Mouse (Mus musculus): ENCODE data around the gene Srbd1. TPM values are rescaled to one million over a fixed set of nuclear protein-coding genes. Genes with fewer than 3 reads are reported as not detected.
A peak's percentile ranks its signal among the peaks of the same experiment; 100 is the strongest.

Gene Srbd1
- polyA plus RNA-seq, 1 experiment = not detected

DNA sequence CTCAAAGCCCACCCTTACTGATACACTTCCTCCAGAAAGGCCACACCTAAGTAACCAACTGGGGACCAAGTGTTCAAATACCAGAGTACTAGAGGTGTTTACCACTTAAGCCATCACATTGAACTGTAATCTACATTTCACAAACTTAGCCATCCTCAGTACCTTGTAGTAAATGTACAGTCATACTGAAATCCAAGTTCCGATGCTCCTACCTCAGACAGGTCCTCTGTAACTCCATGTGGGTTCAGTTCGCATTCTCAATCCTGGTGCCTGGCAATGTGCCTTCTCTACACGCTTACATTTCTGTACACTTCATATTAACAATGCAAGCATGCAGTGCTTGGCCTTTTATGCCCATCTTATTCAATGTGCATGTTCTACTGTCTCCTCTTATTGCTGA lies 77.5 kb downstream of the Srbd1 start:
- 93% methylated on average over 3 of the region's 3 CpGs for WGBS
- Histone ChIP-seq H3K4me3 (ENCODE audit: insufficient read depth, low read depth, low read length) (no peak overlapping the region), H3K4me1 (ENCODE audit: control insufficient read depth, insufficient read depth, low read length) (peaks cover 2% of the 10 kb centered on the region; the same call in 1 of the 2 replicates), H3K27ac (ENCODE audit: insufficient read depth, low read depth, low read length) (no peak overlapping the region)
- TF ChIP-seq POLR2A (IDR thresholded peaks at IDR 0.05; ENCODE audit: insufficient read depth, low read depth, low read length) (no peak), CTCF (IDR thresholded peaks at IDR 0.05; ENCODE audit: insufficient read depth, low read depth, low read length) (no peak)

GRCm38 (mm10) chr17:86065833-86066232 lies 79.1 kb downstream of the Srbd1 start:
- TF ChIP-seq CTCF (IDR thresholded peaks at IDR 0.05; ENCODE audit: insufficient read depth, low read depth, low read length) = no peak
- TF ChIP-seq POLR2A (IDR thresholded peaks at IDR 0.05; ENCODE audit: insufficient read depth, low read depth, low read length) = no peak
- no peak overlapping the region for H3K27ac ChIP-seq (ENCODE audit: insufficient read depth, low read depth, low read length)
- 85% methylated on average over 7 of the region's 7 CpGs for WGBS
- peaks cover 2% of the 10 kb centered on the region; the same call in 1 of the 2 replicates for H3K4me1 ChIP-seq (ENCODE audit: control insufficient read depth, insufficient read depth, low read length)
- no peak overlapping the region for H3K4me3 ChIP-seq (ENCODE audit: insufficient read depth, low read depth, low read length)

- 8% methylated on average over 5 of the region's 5 CpGs for WGBS
- Histone ChIP-seq H3K27ac (ENCODE audit: insufficient read depth, low read depth, low read length) (no peak overlapping the region), H3K4me1 (ENCODE audit: control insufficient read depth, insufficient read depth, low read length) (peaks cover 2% of the 10 kb centered on the region; the same call in 1 of the 2 replicates), H3K4me3 (ENCODE audit: insufficient read depth, low read depth, low read length) (no peak overlapping the region)
- no peak for TF ChIP-seq POLR2A (IDR thresholded peaks at IDR 0.05; ENCODE audit: insufficient read depth, low read depth, low read length)
- peak; percentile 82 for TF ChIP-seq CTCF (IDR thresholded peaks at IDR 0.05; ENCODE audit: insufficient read depth, low read depth, low read length)
These were observed 81.5 kb downstream of the Srbd1 start for GRCm38 (mm10) chr17:86063461-86063860.

GRCm38 (mm10) chr17:86060911-86061310 lies 84.1 kb downstream of the Srbd1 start:
- Histone ChIP-seq H3K4me3 (ENCODE audit: insufficient read depth, low read depth, low read length) (no peak overlapping the region), H3K4me1 (ENCODE audit: control insufficient read depth, insufficient read depth, low read length) (no peaks in the 10 kb centered on the region), H3K27ac (ENCODE audit: insufficient read depth, low read depth, low read length) (no peak overlapping the region)
- no peak for TF ChIP-seq POLR2A (IDR thresholded peaks at IDR 0.05; ENCODE audit: insufficient read depth, low read depth, low read length)
- TF ChIP-seq CTCF (IDR thresholded peaks at IDR 0.05; ENCODE audit: insufficient read depth, low read depth, low read length) = no peak
- WGBS = 92% methylated on average over 5 of the region's 5 CpGs

DNA sequence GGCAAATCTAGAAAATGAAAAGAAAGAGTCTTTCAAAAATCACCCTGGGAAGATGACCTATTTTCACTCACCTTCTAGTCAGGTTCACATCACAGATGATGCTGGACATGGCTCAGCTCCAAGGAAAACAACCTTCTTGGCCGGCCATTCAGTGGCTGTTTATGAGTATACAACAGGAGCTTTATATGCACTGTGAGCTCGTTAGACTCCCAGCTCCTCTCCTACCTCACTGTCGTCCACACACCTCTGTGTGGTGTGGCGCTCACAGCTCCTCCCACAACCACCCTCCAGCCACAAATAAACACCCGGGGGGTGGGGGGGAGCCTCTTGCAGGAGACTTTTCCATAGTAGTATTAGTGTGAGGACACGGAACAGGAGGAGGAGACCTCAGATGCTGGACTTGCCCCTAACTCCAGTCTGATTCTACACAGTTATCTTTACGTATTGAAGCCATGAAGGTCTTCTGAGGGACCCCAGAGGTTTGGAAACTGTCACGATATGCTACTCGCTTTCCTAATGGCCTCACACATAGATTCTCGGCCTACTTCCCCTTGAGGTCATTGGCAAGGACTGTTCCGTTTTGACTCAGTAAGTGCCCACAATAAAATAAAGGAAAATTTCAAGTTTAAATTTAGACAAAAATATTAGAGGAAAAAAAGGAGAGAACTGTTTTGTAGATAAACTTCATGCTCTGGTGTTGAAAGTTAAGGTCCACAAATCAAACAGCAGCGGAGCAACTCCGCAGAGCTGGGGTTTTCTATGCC lies 104.6 kb downstream of the Srbd1 start:
- TF ChIP-seq POLR2A (IDR thresholded peaks at IDR 0.05; ENCODE audit: insufficient read depth, low read depth, low read length) = no peak
- TF ChIP-seq CTCF (IDR thresholded peaks at IDR 0.05; ENCODE audit: insufficient read depth, low read depth, low read length) = no peak
- no peak overlapping the region for H3K27ac ChIP-seq (ENCODE audit: insufficient read depth, low read depth, low read length)
- WGBS = 81% methylated on average over 13 of the region's 13 CpGs
- H3K4me1 ChIP-seq (ENCODE audit: control insufficient read depth, insufficient read depth, low read length) = no peaks in the 10 kb centered on the region; the same call in 1 of the 2 replicates
- H3K4me3 ChIP-seq (ENCODE audit: insufficient read depth, low read depth, low read length) = no peak overlapping the region

- Histone ChIP-seq H3K4me1 (ENCODE audit: control insufficient read depth, insufficient read depth, low read length) (no peaks in the 10 kb centered on the region; the same call in 1 of the 2 replicates), H3K27ac (ENCODE audit: insufficient read depth, low read depth, low read length) (no peak overlapping the region), H3K4me3 (ENCODE audit: insufficient read depth, low read depth, low read length) (no peak overlapping the region)
- no peak for TF ChIP-seq POLR2A (IDR thresholded peaks at IDR 0.05; ENCODE audit: insufficient read depth, low read depth, low read length)
- no peak for TF ChIP-seq CTCF (IDR thresholded peaks at IDR 0.05; ENCODE audit: insufficient read depth, low read depth, low read length)
- WGBS = 66% methylated on average over 3 of the region's 3 CpGs
These were observed 105.2 kb downstream of the Srbd1 start for GRCm38 (mm10) chr17:86039741-86040140.

GRCm38 (mm10) chr17:86038211-86038648 lies 106.7 kb downstream of the Srbd1 start:
- WGBS = 70% methylated on average over 13 of the region's 13 CpGs

GRCm38 (mm10) chr17:86035576-86035975 lies 109.4 kb downstream of the Srbd1 start:
- no peak overlapping the region for H3K4me3 ChIP-seq (ENCODE audit: insufficient read depth, low read depth, low read length)
- H3K27ac ChIP-seq (ENCODE audit: insufficient read depth, low read depth, low read length) = no peak overlapping the region
- H3K4me1 ChIP-seq (ENCODE audit: control insufficient read depth, insufficient read depth, low read length) = no peaks in the 10 kb centered on the region; the same call in 1 of the 2 replicates
- WGBS = 98% methylated on average over 3 of the region's 3 CpGs
- TF ChIP-seq CTCF (IDR thresholded peaks at IDR 0.05; ENCODE audit: insufficient read depth, low read depth, low read length) (no peak), POLR2A (IDR thresholded peaks at IDR 0.05; ENCODE audit: insufficient read depth, low read depth, low read length) (no peak)

More at GRCm38 (mm10) chr17:86038211-86038648, 106.7 kb downstream of the Srbd1 start:
- Histone ChIP-seq H3K4me1 (ENCODE audit: control insufficient read depth, insufficient read depth, low read length) (no peaks in the 10 kb centered on the region; the same call in 1 of the 2 replicates), H3K4me3 (ENCODE audit: insufficient read depth, low read depth, low read length) (no peak overlapping the region), H3K27ac (ENCODE audit: insufficient read depth, low read depth, low read length) (no peak overlapping the region)
- no peak for TF ChIP-seq POLR2A (IDR thresholded peaks at IDR 0.05; ENCODE audit: insufficient read depth, low read depth, low read length)
- no peak for TF ChIP-seq CTCF (IDR thresholded peaks at IDR 0.05; ENCODE audit: insufficient read depth, low read depth, low read length)

- H3K27ac ChIP-seq (ENCODE audit: insufficient read depth, low read depth, low read length) = no peak overlapping the region
These were observed 109.8 kb downstream of the Srbd1 start for GRCm38 (mm10) chr17:86035146-86035545.

More at GRCm38 (mm10) chr17:86035146-86035545, 109.8 kb downstream of the Srbd1 start:
- 90% methylated on average over 12 of the region's 12 CpGs for WGBS
- Histone ChIP-seq H3K4me1 (ENCODE audit: control insufficient read depth, insufficient read depth, low read length) (no peaks in the 10 kb centered on the region; the same call in 1 of the 2 replicates), H3K4me3 (ENCODE audit: insufficient read depth, low read depth, low read length) (no peak overlapping the region)
- no peak for TF ChIP-seq CTCF (IDR thresholded peaks at IDR 0.05; ENCODE audit: insufficient read depth, low read depth, low read length)
- TF ChIP-seq POLR2A (IDR thresholded peaks at IDR 0.05; ENCODE audit: insufficient read depth, low read depth, low read length) = no peak
